Mouse (Mus musculus) kidney, adult 18-20 months (tissue): Measurements from ENCODE around the gene Mrpl58.
A peak's percentile ranks its signal among the peaks of the same experiment; 100 is the strongest.

Source experiments
- DNase-seq: peaks from one replicate; pipeline ENCODE4 v3.0.0; 2021

Gene Mrpl58

GRCm38 (mm10) chr11:115403338-115404124, at the start of gene Mrpl58:
Mrpl58 (plus strand) TSS chr11:115403752.
- DNase-seq = peak; percentile 94

DNA sequence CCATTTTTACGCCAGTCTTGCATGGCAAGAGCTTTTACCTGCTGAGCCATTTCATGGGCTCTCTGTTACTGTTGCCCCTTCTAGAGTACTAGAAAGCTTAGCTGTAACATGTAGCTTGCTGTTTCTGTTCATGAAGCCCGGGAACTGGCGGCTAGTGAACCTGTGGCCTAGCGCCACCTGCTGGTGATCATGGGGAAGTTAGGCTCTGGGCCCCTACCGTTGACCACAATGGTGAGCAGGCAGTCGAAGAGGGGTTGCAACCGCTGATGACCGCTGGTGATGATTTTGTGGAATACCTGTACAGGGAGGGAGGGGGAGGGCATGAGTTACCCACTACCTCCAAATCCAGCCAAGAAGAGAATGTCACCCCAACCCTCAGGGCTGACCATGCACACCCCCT, 49.4 kb upstream of the Mrpl58 start:
- peak; percentile 66 for DNase-seq

DNA sequence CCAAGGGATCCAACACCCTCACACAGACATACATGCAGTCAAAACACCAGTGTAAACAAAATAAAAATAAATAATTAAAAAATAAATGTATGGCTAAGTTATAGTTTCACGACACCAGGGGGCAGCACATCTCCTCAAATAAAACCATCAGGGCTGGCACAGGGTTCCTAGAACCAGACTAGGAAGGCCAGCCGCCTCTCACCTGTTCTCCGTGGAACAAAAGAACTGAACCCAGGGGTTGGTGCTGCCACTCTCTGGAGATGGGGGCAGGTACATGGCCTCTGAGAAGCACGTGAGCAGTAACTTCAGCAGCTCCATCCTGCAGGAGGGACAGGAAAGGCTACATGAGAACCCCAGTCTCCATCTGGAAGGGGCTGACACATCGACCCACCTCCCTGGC, 45.1 kb upstream of the Mrpl58 start:
- DNase-seq = peak; percentile 81

DNA sequence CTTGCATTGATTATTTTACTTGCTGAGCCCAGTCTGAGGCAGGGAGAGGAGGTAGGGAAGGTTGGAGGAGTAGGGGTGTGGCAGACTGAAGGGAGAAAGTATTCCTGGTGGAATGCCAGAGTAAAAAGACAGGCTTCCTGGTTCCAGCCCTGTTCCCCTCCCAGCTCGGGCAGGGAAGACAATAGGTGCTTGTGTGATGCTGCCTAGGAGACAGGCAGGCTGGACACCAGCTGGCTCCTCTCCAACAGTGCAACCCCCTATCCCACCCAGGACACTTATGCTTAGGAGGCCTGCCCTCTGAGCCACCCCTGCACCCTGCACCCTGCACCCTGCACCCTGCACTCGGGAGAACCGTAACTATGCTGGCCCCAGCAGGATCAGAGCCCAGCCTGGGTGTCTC, 44.3 kb upstream of the Mrpl58 start:
- no peak for DNase-seq

GRCm38 (mm10) chr11:115359726-115360125, 43.8 kb upstream of the Mrpl58 start:
- no peak for DNase-seq

DNA sequence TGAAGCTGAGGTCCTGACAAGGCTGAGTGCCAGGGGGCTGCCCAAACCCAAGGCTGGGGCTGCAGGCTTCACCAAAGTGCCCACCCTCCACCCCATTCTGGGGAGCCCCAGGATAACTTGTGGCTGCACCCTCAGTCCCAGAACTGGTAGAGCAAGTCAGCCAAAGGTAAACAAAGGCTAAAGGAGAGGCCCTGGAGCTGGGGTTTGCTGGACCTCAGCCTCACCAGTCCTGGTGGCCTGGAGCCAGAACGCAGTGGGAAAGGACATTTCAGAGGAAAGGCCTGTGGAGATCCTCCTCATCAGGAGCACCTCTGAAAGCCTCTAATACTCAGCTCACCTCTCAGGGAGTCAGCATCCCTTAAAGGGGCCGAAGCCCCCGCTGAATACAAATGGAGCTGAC, 39.4 kb upstream of the Mrpl58 start:
- DNase-seq = no peak

DNA sequence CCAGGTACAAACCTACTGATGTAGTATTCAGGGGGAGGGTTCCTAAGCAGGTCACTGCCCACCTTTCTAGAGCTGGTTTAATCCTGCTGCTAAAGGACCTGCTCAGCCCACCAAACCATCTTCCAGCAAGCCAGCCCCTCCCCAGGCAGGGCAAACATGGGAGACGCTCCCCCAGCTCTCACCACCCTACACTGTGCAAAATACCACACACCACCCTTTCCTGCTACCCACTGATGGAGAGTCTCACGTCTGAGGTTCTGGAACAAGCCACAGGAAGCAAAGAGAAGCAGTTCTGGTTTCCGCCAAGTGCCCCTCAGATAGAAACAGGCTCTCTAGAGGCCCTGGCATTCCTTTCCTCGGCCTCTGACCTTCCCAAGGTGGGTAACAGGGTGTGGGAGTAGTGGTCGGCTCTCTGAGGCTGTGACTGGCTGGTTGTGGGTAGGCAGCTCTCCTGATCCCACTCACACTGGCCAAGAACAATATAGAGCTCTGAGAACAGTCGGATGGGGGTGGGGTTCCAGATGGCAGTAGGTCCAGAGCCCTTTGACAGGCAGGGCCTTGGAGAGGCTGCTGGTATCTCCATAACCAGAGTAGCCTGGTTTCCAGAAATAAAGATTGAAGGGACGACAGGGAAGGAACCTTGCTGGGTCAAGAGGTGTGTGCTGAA, 37.4 kb upstream of the Mrpl58 start:
- no peak for DNase-seq

GRCm38 (mm10) chr11:115366706-115367394, 36.7 kb upstream of the Mrpl58 start:
- no peak for DNase-seq

- peak; percentile 90 for DNase-seq
Observed at GRCm38 (mm10) chr11:115367395-115367944, 36.1 kb upstream of the Mrpl58 start, which contains the start of gene Hid1. Hid1 (minus strand) TSS chr11:115367756.

DNA sequence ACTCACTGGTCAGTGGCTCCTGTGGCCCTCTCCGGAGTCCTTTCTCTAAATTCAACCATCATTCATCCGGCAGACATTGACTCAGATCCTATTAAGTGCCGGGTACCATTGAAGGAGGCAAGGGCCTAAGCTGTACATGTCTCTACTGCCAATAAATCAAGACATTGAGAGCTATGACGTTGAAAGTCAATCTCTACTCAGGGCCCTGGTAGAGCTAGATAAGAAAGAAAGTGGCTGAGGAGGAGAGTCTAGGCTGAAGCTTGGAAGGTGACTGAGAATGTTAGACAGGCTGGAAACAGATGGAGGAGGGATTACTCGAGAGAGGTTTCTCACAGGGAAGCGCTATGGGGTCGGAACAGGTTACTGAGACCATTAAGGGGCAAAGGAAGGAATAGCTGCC, 33.2 kb upstream of the Mrpl58 start:
- no peak for DNase-seq

DNA sequence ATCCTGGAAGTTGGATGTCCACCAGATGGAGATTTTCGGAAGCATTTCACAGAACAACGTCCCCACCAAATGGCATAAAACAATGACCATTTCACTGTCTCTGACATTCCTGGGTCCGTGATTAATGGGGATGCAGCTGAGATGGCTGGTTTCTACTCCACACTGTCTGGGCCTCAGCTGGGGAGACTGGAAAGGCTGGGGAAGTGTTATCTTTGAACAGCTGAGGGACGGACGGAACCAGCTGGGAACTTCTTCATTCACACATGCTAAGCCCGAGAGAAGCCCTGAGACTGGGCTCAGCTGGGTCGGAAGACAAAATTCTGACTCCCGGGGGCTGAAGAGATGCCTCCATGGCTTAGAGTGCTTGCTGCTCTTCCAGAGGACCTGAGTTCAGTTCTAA, 32.2 kb upstream of the Mrpl58 start:
- no peak for DNase-seq

- DNase-seq = no peak
Observed at GRCm38 (mm10) chr11:115372015-115372414, 31.5 kb upstream of the Mrpl58 start.

- no peak for DNase-seq
Observed at GRCm38 (mm10) chr11:115372737-115373136, 30.8 kb upstream of the Mrpl58 start.

GRCm38 (mm10) chr11:115373805-115374694, 29.5 kb upstream of the Mrpl58 start:
- DNase-seq = peak; percentile 68

DNA sequence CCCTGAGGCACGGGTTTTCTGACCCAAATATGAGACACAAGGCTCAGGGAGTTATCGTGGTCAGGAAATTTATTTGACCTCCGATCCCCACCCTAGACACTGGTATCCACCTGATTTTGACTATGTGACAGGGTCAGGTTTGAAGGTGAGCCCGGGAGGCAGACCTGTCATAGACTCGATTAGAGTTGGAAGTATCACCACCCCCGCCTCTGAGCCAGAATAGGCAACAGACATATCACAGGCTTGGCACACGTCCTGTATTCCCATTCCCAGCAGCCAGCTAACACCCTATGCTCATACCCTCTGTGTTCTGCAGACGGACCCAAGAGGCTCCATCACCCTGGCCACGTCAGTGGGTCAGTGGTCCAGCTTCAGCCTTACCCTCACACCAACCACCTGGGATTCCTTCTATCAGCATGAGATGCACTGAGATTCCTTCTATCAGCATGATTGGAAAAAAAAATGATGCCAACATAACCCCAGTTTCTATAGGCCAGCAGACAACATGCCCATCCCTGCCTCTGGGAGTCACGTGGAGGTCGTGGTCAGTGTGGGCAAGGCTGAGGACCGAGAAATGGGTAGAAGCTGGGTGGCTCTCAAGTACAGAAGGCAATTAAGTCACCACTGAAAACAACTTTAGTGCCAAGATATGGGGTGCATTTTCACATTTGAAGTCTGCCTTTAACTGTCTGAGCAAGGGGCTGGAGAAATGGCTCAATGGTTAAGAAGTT, 28.7 kb upstream of the Mrpl58 start:
- DNase-seq = no peak

GRCm38 (mm10) chr11:115376722-115377121, 26.8 kb upstream of the Mrpl58 start:
- DNase-seq = no peak

DNA sequence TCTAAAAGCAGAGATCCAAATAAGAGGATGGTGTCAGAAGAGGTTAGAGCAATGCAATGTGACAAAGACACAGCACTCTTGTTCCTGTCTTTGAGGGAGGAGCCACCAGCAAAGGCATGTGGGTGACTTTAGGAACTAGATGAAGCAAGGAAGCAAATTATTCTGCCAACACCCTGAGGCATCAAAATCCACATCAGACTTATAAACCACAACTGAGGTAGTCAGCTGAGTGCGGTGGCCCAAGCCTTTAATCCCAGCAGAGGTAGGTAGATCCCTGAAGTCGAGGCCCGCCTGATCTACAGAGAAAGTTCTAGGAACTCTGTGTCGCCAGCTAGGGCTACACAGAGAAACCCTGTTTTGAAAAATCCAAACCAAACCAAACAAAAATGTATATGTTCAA, 26.3 kb upstream of the Mrpl58 start:
- DNase-seq = no peak

GRCm38 (mm10) chr11:115377854-115378253, 25.7 kb upstream of the Mrpl58 start:
- DNase-seq = no peak

GRCm38 (mm10) chr11:115381276-115381675, 22.3 kb upstream of the Mrpl58 start:
- DNase-seq = no peak

GRCm38 (mm10) chr11:115381743-115382539, 21.6 kb upstream of the Mrpl58 start, which contains the start of gene Cdr2l:
Cdr2l (plus strand) TSS chr11:115381916.
- peak; percentile 92 for DNase-seq

GRCm38 (mm10) chr11:115382891-115383290, 20.7 kb upstream of the Mrpl58 start:
- no peak for DNase-seq
